Mouse (Mus musculus) bone marrow, adult 2 months (tissue): ENCODE measurements around the gene Mfsd4b2. TPM values are rescaled to one million over a fixed set of nuclear protein-coding genes. Genes with fewer than 3 reads are reported as not detected.
"Not testable (repeated sequence)": the region's sequence is repeated elsewhere in the genome, so short reads cannot be mapped to it uniquely, and the experiment has no call there.

ENCODE experiments used
- H3K27ac ChIP-seq: fragments of 200-500 bp; 2 replicates; pipeline ENCODE4 v1.5.1; 2012; ENCODE audit warnings: low read depth, mild to moderate bottlenecking, control low read depth, inconsistent platforms, low read length; ENCODE audit not compliant: control insufficient read depth, poor library complexity, insufficient read depth
- H3K4me1 ChIP-seq: fragments of 200-500 bp; 2 replicates; pipeline ENCODE4 v1.6.1; 2011; ENCODE audit warnings: low read length; ENCODE audit not compliant: control insufficient read depth, insufficient read depth
- H3K4me3 ChIP-seq: fragments of 200-500 bp; replicated peaks from 2 replicates; pipeline ENCODE3; 2011; ENCODE audit warnings: mild to moderate bottlenecking, low read depth, low read length, control low read depth; ENCODE audit not compliant: control insufficient read depth
- CTCF ChIP-seq: fragments of 200-500 bp; IDR thresholded peaks from 2 replicates; pipeline ENCODE4 v1.5.1; 2011; ENCODE audit warnings: low read length, control low read depth; ENCODE audit not compliant: control insufficient read depth, insufficient read depth
- POLR2A ChIP-seq: fragments of 200-500 bp; IDR thresholded peaks from 2 replicates; pipeline ENCODE4 v1.6.1; 2011; ENCODE audit warnings: low read depth, mild to moderate bottlenecking, control low read depth, low read length, borderline replicate concordance; ENCODE audit not compliant: control insufficient read depth
- WGBS: fragments of 180-500 bp; shearing (Covaris S2); methylation state at CpG from one replicate; pipeline ENCODE4 v1.1.7; 2018; 5-methylcytosine and 5-hydroxymethylcytosine counted together
- polyA plus RNA-seq: library from polyadenylated mRNA; stranded (reverse); fragments of >200 nt; gene quantifications from 2 replicates; pipeline ENCODE4 v1.2.4, GENCODE M21; 2011; ENCODE audit warnings: low replicate concordance; ENCODE audit not compliant: missing spikeins, insufficient read depth, insufficient read length

Gene Mfsd4b2
- polyA plus RNA-seq, 1 experiment = not detected

- H3K27ac ChIP-seq = no peak overlapping the region
- no peak overlapping the region for H3K4me3 ChIP-seq
- H3K4me1 ChIP-seq = no peaks in the 10 kb centered on the region; the same call in 1 of the 2 replicates
- 71% methylated on average over 2 of the region's 2 CpGs for WGBS
- no peak for TF ChIP-seq CTCF
- TF ChIP-seq POLR2A = no peak
Observed at GRCm38 (mm10) chr10:39955163-39955562, 28.4 kb upstream of the Mfsd4b2 start.

- 84% methylated on average over 2 of the region's 2 CpGs for WGBS
- Histone ChIP-seq H3K27ac (no peak overlapping the region), H3K4me1 (no peaks in the 10 kb centered on the region), H3K4me3 (no peak overlapping the region)
- no peak for TF ChIP-seq CTCF
- TF ChIP-seq POLR2A = no peak
Observed at GRCm38 (mm10) chr10:39949377-39949954, 22.7 kb upstream of the Mfsd4b2 start.

- not testable (repeated sequence) for H3K4me1 ChIP-seq, H3K27ac ChIP-seq
- WGBS = 82% methylated on average over 3 of the region's 3 CpGs
Observed at GRCm38 (mm10) chr10:39947195-39947594, 20.5 kb upstream of the Mfsd4b2 start.

GRCm38 (mm10) chr10:39936553-39936952 lies 9.8 kb upstream of the Mfsd4b2 start:
- WGBS = 35% methylated on average over 7 of the region's 7 CpGs
- Histone ChIP-seq H3K4me3 (no peak overlapping the region), H3K27ac (no peak overlapping the region), H3K4me1 (no peaks in the 10 kb centered on the region)
- TF ChIP-seq CTCF (no peak), POLR2A (no peak)

More at GRCm38 (mm10) chr10:39947195-39947594, 20.5 kb upstream of the Mfsd4b2 start:
- not testable (repeated sequence) for H3K4me3 ChIP-seq

GRCm38 (mm10) chr10:39924556-39924955 lies 2.2 kb downstream of the Mfsd4b2 start:
- WGBS = 68% methylated on average over 8 of the region's 8 CpGs
- H3K4me1 ChIP-seq = not testable (repeated sequence)

GRCm38 (mm10) chr10:39912616-39913015 lies 14.1 kb downstream of the Mfsd4b2 start:
- Histone ChIP-seq H3K4me1 (no peaks in the 10 kb centered on the region), H3K4me3 (no peak overlapping the region), H3K27ac (no peak overlapping the region)
- TF ChIP-seq POLR2A (no peak), CTCF (no peak)

More at GRCm38 (mm10) chr10:39924556-39924955, 2.2 kb downstream of the Mfsd4b2 start:
- H3K4me3 ChIP-seq, H3K27ac ChIP-seq: not testable (repeated sequence)

GRCm38 (mm10) chr10:39908768-39909441 lies 17.8 kb downstream of the Mfsd4b2 start:
- Histone ChIP-seq H3K27ac (no peak overlapping the region), H3K4me1 (no peaks in the 10 kb centered on the region), H3K4me3 (peak overlapping the region; percentile 42)
- 47% methylated on average over 13 of the region's 13 CpGs for WGBS
- TF ChIP-seq CTCF = no peak
- no peak for TF ChIP-seq POLR2A

- H3K4me3 ChIP-seq = no peak overlapping the region
- no peak overlapping the region for H3K27ac ChIP-seq
- TF ChIP-seq CTCF (no peak), POLR2A (no peak)
- no peaks in the 10 kb centered on the region for H3K4me1 ChIP-seq
- 79% methylated on average over 10 of the region's 10 CpGs for WGBS
Observed at GRCm38 (mm10) chr10:39906799-39907658, 19.7 kb downstream of the Mfsd4b2 start.
